Mouse (Mus musculus) forebrain, postnatal 0 days (tissue): ENCODE measurements around the gene Ppp2r5d. TPM values are rescaled to one million over a fixed set of nuclear protein-coding genes. Genes with fewer than 3 reads are reported as not detected.

Source experiments
- ATAC-seq: fragments of 200-750 bp; cut with Nextera tagmentation; 2 replicates; pipeline ENCODE4 v1.8.0; 2017; ENCODE audit warnings: mild to moderate bottlenecking, moderate library complexity
- DNase-seq: peaks from one replicate; pipeline ENCODE4 v3.0.0-alpha.2; 2015
- H3K27ac ChIP-seq: fragments of 300-500 bp; sonication (generic); 2 replicates; pipeline ENCODE4 v1.5.1; 2014; ENCODE audit warnings: low read depth, mild to moderate bottlenecking, antibody characterized with exemption, low read length, moderate library complexity, mixed read lengths
- H3K27me3 ChIP-seq: fragments of 300-500 bp; sonication (generic); 2 replicates; pipeline ENCODE4 v1.6.1; 2014; ENCODE audit warnings: mild to moderate bottlenecking, low read length, mixed read lengths; ENCODE audit not compliant: insufficient read depth
- H3K36me3 ChIP-seq: fragments of 300-500 bp; sonication (generic); 2 replicates; pipeline ENCODE4 v1.6.1; 2014; ENCODE audit warnings: mild to moderate bottlenecking, moderate library complexity; ENCODE audit not compliant: insufficient read depth
- H3K4me1 ChIP-seq: fragments of 300-500 bp; sonication (generic); 2 replicates; pipeline ENCODE4 v1.6.1; 2014; ENCODE audit warnings: antibody characterized with exemption; ENCODE audit not compliant: insufficient read depth
- H3K4me2 ChIP-seq: fragments of 300-500 bp; sonication (generic); 2 replicates; pipeline ENCODE4 v1.6.1; 2014; ENCODE audit warnings: low read depth, mild to moderate bottlenecking, moderate library complexity
- H3K4me3 ChIP-seq: fragments of 300-500 bp; sonication (generic); 2 replicates; pipeline ENCODE4 v1.5.1; 2014; ENCODE audit warnings: low read depth, low read length, mixed read lengths
- H3K9ac ChIP-seq: fragments of 300-500 bp; sonication (generic); 2 replicates; pipeline ENCODE4 v1.6.1; 2014; ENCODE audit warnings: mild to moderate bottlenecking
- H3K9me3 ChIP-seq: fragments of 300-500 bp; sonication (generic); 2 replicates; pipeline ENCODE4 v1.6.1; 2016; ENCODE audit warnings: low read length
- CTCF ChIP-seq: sonication (generic); IDR thresholded peaks from 2 replicates; pipeline ENCODE4 v1.5.1; 2016; ENCODE audit warnings: antibody characterized with exemption, control low read depth, low read depth
- WGBS: fragments of 180-500 bp; shearing (Covaris S2); extraction: QIAGEN DNeasy Blood & Tissue Kit; methylation state at CpG from one replicate; pipeline ENCODE4 v1.1.7; 2014; 5-methylcytosine and 5-hydroxymethylcytosine counted together
- polyA plus RNA-seq: library from polyadenylated mRNA; unstranded; fragments of >200 nt; fragmentation: Nextera tagmentation; extraction: Ambion mirVana; gene quantifications from 2 replicates; pipeline ENCODE4 v1.2.1, GENCODE M21; 2015
- total RNA-seq: library from RNA; depleted of rRNA; stranded (reverse); fragments of >200 nt; gene quantifications from 2 replicates; pipeline ENCODE4 v1.2.3, GENCODE M21; 2014

The Ppp2r5d gene
- total and polyA plus RNA-seq, 2 experiments from 2014 or later = 93.5 to 103 TPM

- no peak for TF ChIP-seq CTCF
- Histone ChIP-seq H3K4me2 (no peak overlapping the region), H3K4me1 (no peaks in the 10 kb centered on the region), H3K27ac (no peak overlapping the region), H3K9ac (no peak overlapping the region), H3K4me3 (no peak overlapping the region), H3K9me3 (no peaks in the 10 kb centered on the region), H3K36me3 (peaks cover 15% of the 10 kb centered on the region), H3K27me3 (0 out of 2 replicates have a peak, but pooled peaks cover 3% of the 10 kb centered on the region)
- DNase-seq (no peak), ATAC-seq (no peak)
- WGBS = 58% methylated on average over 11 of the region's 11 CpGs
Observed at GRCm38 (mm10) chr17:46728496-46728895, 23.6 kb upstream of the Ppp2r5d start.

- peak; percentile 37 for TF ChIP-seq CTCF
- H3K4me3 ChIP-seq = no peak overlapping the region
- no peaks in the 10 kb centered on the region for H3K9me3 ChIP-seq
- H3K36me3 ChIP-seq = peaks cover 18% of the 10 kb centered on the region
- no peak overlapping the region for H3K9ac ChIP-seq
- 44% methylated on average over 6 of the region's 6 CpGs for WGBS
- ATAC-seq = no peak; the same call in 1 of the 2 replicates
- H3K4me2 ChIP-seq = no peak overlapping the region
- H3K27ac ChIP-seq = no peak overlapping the region
- H3K4me1 ChIP-seq = no peaks in the 10 kb centered on the region
- 0 out of 2 replicates have a peak, but pooled peaks cover 3% of the 10 kb centered on the region for H3K27me3 ChIP-seq
- no peak for DNase-seq
Observed at GRCm38 (mm10) chr17:46728021-46728420, 23.1 kb upstream of the Ppp2r5d start.

- ATAC-seq (no peak), DNase-seq (no peak)
- Histone ChIP-seq H3K27me3 (0 out of 2 replicates have a peak, but pooled peaks cover 3% of the 10 kb centered on the region), H3K36me3 (peaks cover 18% of the 10 kb centered on the region), H3K4me1 (no peaks in the 10 kb centered on the region), H3K27ac (no peak overlapping the region), H3K9ac (no peak overlapping the region), H3K4me2 (no peak overlapping the region), H3K9me3 (no peaks in the 10 kb centered on the region), H3K4me3 (no peak overlapping the region)
- WGBS = 92% methylated on average over 11 of the region's 11 CpGs
- no peak for TF ChIP-seq CTCF
Observed at GRCm38 (mm10) chr17:46727271-46727670, 22.4 kb upstream of the Ppp2r5d start.

- no peaks in the 10 kb centered on the region for H3K4me1 ChIP-seq
- no peak overlapping the region for H3K4me2 ChIP-seq
- peaks cover 24% of the 10 kb centered on the region for H3K36me3 ChIP-seq
- no peak overlapping the region for H3K27ac ChIP-seq
- DNase-seq (no peak), ATAC-seq (no peak)
- H3K9me3 ChIP-seq = no peaks in the 10 kb centered on the region
- H3K9ac ChIP-seq = no peak overlapping the region
- WGBS = 91% methylated on average over 26 of the region's 26 CpGs
- no peak for TF ChIP-seq CTCF
- H3K4me3 ChIP-seq = no peak overlapping the region
- 0 out of 2 replicates have a peak, but pooled peaks cover 3% of the 10 kb centered on the region for H3K27me3 ChIP-seq
Observed at GRCm38 (mm10) chr17:46725731-46726645, 21.1 kb upstream of the Ppp2r5d start.

- Histone ChIP-seq H3K9ac (no peak overlapping the region), H3K27me3 (0 out of 2 replicates have a peak, but pooled peaks cover 3% of the 10 kb centered on the region), H3K27ac (no peak overlapping the region), H3K4me2 (no peak overlapping the region), H3K4me3 (no peak overlapping the region), H3K4me1 (no peaks in the 10 kb centered on the region), H3K36me3 (peaks cover 24% of the 10 kb centered on the region), H3K9me3 (no peaks in the 10 kb centered on the region)
- peak; percentile 69 for TF ChIP-seq CTCF
- peak; percentile 64; the same call in 1 of the 2 replicates for ATAC-seq
- DNase-seq = peak; percentile 50
- WGBS = 47% methylated on average over 9 of the region's 9 CpGs
Observed at GRCm38 (mm10) chr17:46725273-46725672, 20.4 kb upstream of the Ppp2r5d start.

GRCm38 (mm10) chr17:46724477-46725084 lies 19.7 kb upstream of the Ppp2r5d start:
- H3K27me3 ChIP-seq = 0 out of 2 replicates have a peak, but pooled peaks cover 3% of the 10 kb centered on the region
- no peaks in the 10 kb centered on the region for H3K9me3 ChIP-seq
- H3K36me3 ChIP-seq = peaks cover 24% of the 10 kb centered on the region
- no peak for TF ChIP-seq CTCF
- H3K4me2 ChIP-seq = no peak overlapping the region
- ATAC-seq (no peak), DNase-seq (no peak)
- no peaks in the 10 kb centered on the region for H3K4me1 ChIP-seq
- whole genome bisulfite sequencing = 84% methylated on average over 20 of the region's 20 CpGs
- no peak overlapping the region for H3K9ac ChIP-seq
- H3K4me3 ChIP-seq = no peak overlapping the region
- no peak overlapping the region for H3K27ac ChIP-seq

GRCm38 (mm10) chr17:46721077-46721476 lies 16.2 kb upstream of the Ppp2r5d start:
- no peak for ATAC-seq
- DNase-seq = no peak
- Histone ChIP-seq H3K4me1 (no peaks in the 10 kb centered on the region), H3K36me3 (peaks cover 24% of the 10 kb centered on the region), H3K27me3 (no peaks in the 10 kb centered on the region), H3K4me2 (no peak overlapping the region), H3K4me3 (no peak overlapping the region), H3K27ac (no peak overlapping the region), H3K9ac (no peak overlapping the region), H3K9me3 (no peaks in the 10 kb centered on the region)
- WGBS = 86% methylated on average over 7 of the region's 7 CpGs
- no peak for TF ChIP-seq CTCF
